9 mouse cellular contexts compared by ENCODE assay signal in the genomic region with DNA sequence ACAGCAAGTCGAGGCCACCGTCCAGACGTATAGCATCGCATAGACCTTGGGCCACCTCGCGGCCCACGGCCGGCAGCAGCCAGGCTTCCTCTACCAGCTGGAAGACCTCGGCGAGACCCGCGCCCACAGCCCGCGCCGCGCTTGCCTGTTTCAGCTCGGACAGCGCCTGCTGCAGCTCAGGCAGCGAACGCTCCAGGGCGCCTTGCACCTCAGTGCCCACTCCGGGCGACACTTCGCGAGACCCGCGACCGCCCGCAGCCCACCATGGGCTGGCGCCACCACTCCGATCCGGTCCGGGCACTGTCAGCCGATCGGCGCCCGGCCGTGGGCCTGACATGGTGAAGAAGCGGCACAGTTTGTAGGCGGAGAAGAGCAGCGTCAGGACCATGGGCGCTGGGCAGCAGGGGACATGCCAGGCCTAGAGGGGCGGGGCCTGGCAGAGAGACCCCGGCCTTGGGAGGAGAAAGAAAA. TPM values are rescaled to one million over a fixed set of nuclear protein-coding genes. Genes with fewer than 3 reads are reported as not detected.
DNase-seq lines count a peak whose midpoint lies in the region; ATAC-seq and TF ChIP-seq lines count a peak whose summit lies in the region.
"Had no signal": no experiment of that assay in that cellular context is flagged by ENCODE, and none has a peak within 500 bp of the region (broad histone marks: within the 10 kb centered on the region; RNA-seq: fewer than 3 reads in every experiment).

No protein-coding gene starts in this region.

- H3K4me2 ChIP-seq in hindbrain, embryonic 11.5 days (replicated peaks; ENCODE audit: low read depth, low read length) = peak overlapping the region; percentile 76
- peak overlapping the region; percentile 99 for H3K4me2 ChIP-seq in limb, embryonic 12.5 days
- peak overlapping the region; percentile 94 for H3K4me2 ChIP-seq in neural tube, embryonic 12.5 days (replicated peaks)

- peaks cover 74% of the 10 kb centered on the region for H3K27me3 ChIP-seq in erythroblast, embryonic 14.5 days (ENCODE audit: control insufficient read depth)
- peaks cover 76% of the 10 kb centered on the region for H3K27me3 ChIP-seq in E14TG2a.4 (ENCODE audit: insufficient read depth, low read length)
- peaks cover 10% of the 10 kb centered on the region for H3K27me3 ChIP-seq in hindbrain, embryonic 11.5 days (ENCODE audit: control insufficient read depth, insufficient read depth, low read length)
- peaks cover 74% of the 10 kb centered on the region for H3K27me3 ChIP-seq in limb, embryonic 12.5 days
- peaks cover 38% of the 10 kb centered on the region for H3K27me3 ChIP-seq in neural tube, embryonic 12.5 days (replicated peaks)

- peaks cover 14% of the 10 kb centered on the region for H3K4me1 ChIP-seq in erythroblast, embryonic 14.5 days (ENCODE audit: control insufficient read depth)
- peaks cover 31% of the 10 kb centered on the region for H3K4me1 ChIP-seq in E14TG2a.4 (replicated peaks; ENCODE audit: low read depth, low read length)
- H3K4me1 ChIP-seq in hindbrain, embryonic 11.5 days (replicated peaks; ENCODE audit: control insufficient read depth, insufficient read depth, low read length) = no peaks in the 10 kb centered on the region
- H3K4me1 ChIP-seq in limb, embryonic 12.5 days (replicated peaks) = peaks cover 13% of the 10 kb centered on the region
- peaks cover 15% of the 10 kb centered on the region for H3K4me1 ChIP-seq in neural tube, embryonic 12.5 days

- no peaks in the 10 kb centered on the region; the same call in 1 of the 2 replicates for H3K36me3 ChIP-seq in erythroblast, embryonic 14.5 days (ENCODE audit: control insufficient read depth)
- H3K36me3 ChIP-seq in E14TG2a.4 (ENCODE audit: insufficient read depth, low read length) = no peaks in the 10 kb centered on the region
- no peaks in the 10 kb centered on the region for H3K36me3 ChIP-seq in hindbrain, embryonic 11.5 days (ENCODE audit: control insufficient read depth, insufficient read depth, low read length)
- H3K36me3 ChIP-seq in limb, embryonic 12.5 days = no peaks in the 10 kb centered on the region
- H3K36me3 ChIP-seq in neural tube, embryonic 12.5 days = no peaks in the 10 kb centered on the region

- peak overlapping the region; percentile 43 for H3K4me3 ChIP-seq in erythroblast, embryonic 14.5 days (replicated peaks)
- peak overlapping the region; percentile 85 for H3K4me3 ChIP-seq in E14TG2a.4 (replicated peaks; ENCODE audit: low read length)
- peak overlapping the region; percentile 60 for H3K4me3 ChIP-seq in hindbrain, embryonic 11.5 days (ENCODE audit: low read depth, low read length)
- H3K4me3 ChIP-seq in limb, embryonic 12.5 days (replicated peaks) = peak overlapping the region; percentile 57
- peak overlapping the region; percentile 74 for H3K4me3 ChIP-seq in neural tube, embryonic 12.5 days

- no peak for ATAC-seq in erythroblast, adult 5-6 weeks (replicated peaks; ENCODE audit: low FRiP score, poor library complexity, severe bottlenecking)
- peak; percentile 79 for ATAC-seq in hindbrain, embryonic 11.5 days (ENCODE audit: low FRiP score)
- ATAC-seq in limb, embryonic 12.5 days (ENCODE audit: insufficient number of reproducible peaks, insufficient read depth, low FRiP score, low TSS enrichment, low read depth) = peak; percentile 68
- ATAC-seq in neural tube, embryonic 12.5 days (ENCODE audit: low FRiP score, low read depth) = peak; percentile 84

- peak overlapping the region; percentile 64 for H3K9ac ChIP-seq in hindbrain, embryonic 11.5 days (ENCODE audit: low read depth, low read length)
- H3K9ac ChIP-seq in limb, embryonic 12.5 days (replicated peaks) = peak overlapping the region; percentile 57
- H3K9ac ChIP-seq in neural tube, embryonic 12.5 days = peak overlapping the region; percentile 87

- peaks cover 4% of the 10 kb centered on the region; the same call in 1 of the 2 replicates for H3K9me3 ChIP-seq in erythroblast, embryonic 14.5 days (ENCODE audit: control insufficient read depth, low read length)
- no peaks in the 10 kb centered on the region for H3K9me3 ChIP-seq in E14TG2a.4 (ENCODE audit: low read length)
- no peaks in the 10 kb centered on the region for H3K9me3 ChIP-seq in hindbrain, embryonic 11.5 days (ENCODE audit: control insufficient read depth, low read length)
- H3K9me3 ChIP-seq in limb, embryonic 12.5 days = no peaks in the 10 kb centered on the region
- H3K9me3 ChIP-seq in neural tube, embryonic 12.5 days = no peaks in the 10 kb centered on the region

- H3K27ac ChIP-seq in hindbrain, embryonic 11.5 days (ENCODE audit: low read depth, low read length) = peak overlapping the region; percentile 80
- H3K27ac ChIP-seq in limb, embryonic 12.5 days = no peak overlapping the region
- peak overlapping the region; percentile 82 for H3K27ac ChIP-seq in neural tube, embryonic 12.5 days

- WGBS in hindbrain, embryonic 11.5 days = under 1% methylated on average over 44 of the region's 44 CpGs
- under 1% methylated on average over 44 of the region's 44 CpGs for WGBS in limb, embryonic 12.5 days
- under 1% methylated on average over 44 of the region's 44 CpGs for WGBS in neural tube, embryonic 12.5 days

- DNase-seq in cerebellum, postnatal 25 days = peak; percentile 73 to 77
- DNase-seq in hindbrain, embryonic 11.5 days (ENCODE audit: low spot score) = peak; percentile 66
- DNase-seq in urinary bladder, postnatal 36 days (ENCODE audit: low spot score in 2 of 2) = no peak

- no peak for TF ChIP-seq CTCF in E14TG2a.4 (conservative IDR thresholded peaks at IDR 0.05; ENCODE audit: low read length)

RNA-seq across cellular contexts. Expression of gene Sarm1, which starts 0.4 kb away (rescaled TPM):
- not detected in 2 replicates for polyA plus RNA-seq in erythroblast, embryonic 14.5 days (2012)
- not detected in 2 replicates for total RNA-seq in erythroblast, adult 5-6 weeks (2015; ENCODE audit: low replicate concordance)
- total RNA-seq in erythroblast, adult 5-6 weeks (2017; ENCODE audit: low replicate concordance) = not detected in 2 replicates
- polyA plus RNA-seq in hindbrain, embryonic 11.5 days (2014; fragmentation: Nextera tagmentation; extraction: Ambion mirVana) = 16.3 and 17.5 TPM in 2 replicates
- 2.8 TPM in 2 replicates for polyA plus RNA-seq in limb, embryonic 12.5 days (2016; fragmentation: Nextera tagmentation; extraction: Ambion mirVana)
- polyA plus RNA-seq in neural tube, embryonic 12.5 days (2016; fragmentation: Nextera tagmentation; extraction: Ambion mirVana) = 35.0 and 37.0 TPM in 2 replicates

RNA-seq across cellular contexts. Expression of gene Vtn, which starts 1.8 kb away (rescaled TPM):
- 0.28 and 0.44 TPM in 2 replicates for polyA plus RNA-seq in erythroblast, embryonic 14.5 days (2012)
- not detected in 2 replicates for total RNA-seq in erythroblast, adult 5-6 weeks (2015; ENCODE audit: low replicate concordance)
- total RNA-seq in erythroblast, adult 5-6 weeks (2017; ENCODE audit: low replicate concordance) = not detected in 2 replicates
- polyA plus RNA-seq in hindbrain, embryonic 11.5 days (2014; fragmentation: Nextera tagmentation; extraction: Ambion mirVana) = 95.4 and 129 TPM in 2 replicates
- 0.26 and 0.28 TPM in 2 replicates for polyA plus RNA-seq in limb, embryonic 12.5 days (2016; fragmentation: Nextera tagmentation; extraction: Ambion mirVana)
- polyA plus RNA-seq in neural tube, embryonic 12.5 days (2016; fragmentation: Nextera tagmentation; extraction: Ambion mirVana) = 109 and 116 TPM in 2 replicates

RNA-seq across cellular contexts. Expression of gene Sebox, which starts 6.1 kb away (rescaled TPM):
- polyA plus RNA-seq in erythroblast, embryonic 14.5 days (2012) = not detected in 2 replicates
- not detected in 2 replicates for total RNA-seq in erythroblast, adult 5-6 weeks (2015; ENCODE audit: low replicate concordance)
- total RNA-seq in erythroblast, adult 5-6 weeks (2017; ENCODE audit: low replicate concordance) = not detected in 2 replicates
- polyA plus RNA-seq in hindbrain, embryonic 11.5 days (2014; fragmentation: Nextera tagmentation; extraction: Ambion mirVana) = not detected in 2 replicates
- polyA plus RNA-seq in limb, embryonic 12.5 days (2016; fragmentation: Nextera tagmentation; extraction: Ambion mirVana) = not detected in 2 replicates
- polyA plus RNA-seq in neural tube, embryonic 12.5 days (2016; fragmentation: Nextera tagmentation; extraction: Ambion mirVana) = not detected in 2 replicates
- polyA plus RNA-seq: gonadal fat pad, adult 2 months had no signal

RNA-seq across cellular contexts. Expression of gene Tmem199, which starts 14.9 kb away (rescaled TPM):
- 0.55 TPM in 2 replicates for polyA plus RNA-seq in erythroblast, embryonic 14.5 days (2012)
- total RNA-seq in erythroblast, adult 5-6 weeks (2015; ENCODE audit: low replicate concordance) = 3.8 and 13.8 TPM in 2 replicates
- 4.0 and 5.3 TPM in 2 replicates for total RNA-seq in erythroblast, adult 5-6 weeks (2017; ENCODE audit: low replicate concordance)
- polyA plus RNA-seq in hindbrain, embryonic 11.5 days (2014; fragmentation: Nextera tagmentation; extraction: Ambion mirVana) = 91.3 and 95.8 TPM in 2 replicates
- 51.9 and 56.1 TPM in 2 replicates for polyA plus RNA-seq in limb, embryonic 12.5 days (2016; fragmentation: Nextera tagmentation; extraction: Ambion mirVana)
- 88.4 and 93.1 TPM in 2 replicates for polyA plus RNA-seq in neural tube, embryonic 12.5 days (2016; fragmentation: Nextera tagmentation; extraction: Ambion mirVana)

RNA-seq across cellular contexts. Expression of gene Poldip2, which starts 14.9 kb away (rescaled TPM):
- 1.2 and 1.4 TPM in 2 replicates for polyA plus RNA-seq in erythroblast, embryonic 14.5 days (2012)
- total RNA-seq in erythroblast, adult 5-6 weeks (2015; ENCODE audit: low replicate concordance) = 6.9 and 17.5 TPM in 2 replicates
- 7.8 and 13.4 TPM in 2 replicates for total RNA-seq in erythroblast, adult 5-6 weeks (2017; ENCODE audit: low replicate concordance)
- 131 and 144 TPM in 2 replicates for polyA plus RNA-seq in hindbrain, embryonic 11.5 days (2014; fragmentation: Nextera tagmentation; extraction: Ambion mirVana)
- polyA plus RNA-seq in limb, embryonic 12.5 days (2016; fragmentation: Nextera tagmentation; extraction: Ambion mirVana) = 176 and 180 TPM in 2 replicates
- 184 and 186 TPM in 2 replicates for polyA plus RNA-seq in neural tube, embryonic 12.5 days (2016; fragmentation: Nextera tagmentation; extraction: Ambion mirVana)

Comparison
In these comparisons a context has a peak if more than half of its experiments do, and no peak if none do; other contexts are left out.
1. DNase-seq: peak in cerebellum, postnatal 25 days (2 of 2) and hindbrain, embryonic 11.5 days (single experiment); none in urinary bladder, postnatal 36 days (0 of 2).
2. RNA of gene Vtn, which starts 1.8 kb away (polyA plus RNA-seq): 95.4 to 129 TPM in hindbrain, embryonic 11.5 days and 109 to 116 TPM in neural tube, embryonic 12.5 days; 0.28 to 0.44 TPM in erythroblast, embryonic 14.5 days and 0.26 to 0.28 TPM in limb, embryonic 12.5 days; every median in the first group is over 10 times any median in the second.
3. Peak in every context shown above with its lines, with median percentiles within 50 percentile points of each other: H3K4me3 ChIP-seq, H3K4me2 ChIP-seq and H3K9ac ChIP-seq.